Mouse (Mus musculus): ENCODE results near the gene Nrxn2.

- no peak for TF ChIP-seq CTCF (IDR thresholded peaks at IDR 0.05; ENCODE audit: control insufficient read depth, insufficient read depth, insufficient read length)
- no peak for TF ChIP-seq MYOG (IDR thresholded peaks at IDR 0.05; ENCODE audit: control insufficient read depth, extremely low read depth, insufficient read length)
Measured at GRCm38 (mm10) chr19:6536696-6537095, 118.2 kb downstream of the Nrxn2 start.
